19 mouse cellular contexts compared by ENCODE assay signal in genomic region chr2:57318336-57318735, GRCm38 (mm10).
DNase-seq lines count a peak whose midpoint lies in the region; ATAC-seq and TF ChIP-seq lines count a peak whose summit lies in the region.
"Had no signal": no experiment of that assay in that cellular context is flagged by ENCODE, and none has a peak within 500 bp of the region (broad histone marks: within the 10 kb centered on the region; RNA-seq: fewer than 3 reads in every experiment).

No protein-coding gene starts in this region.

- H3K27me3 ChIP-seq in forebrain, embryonic 10.5 days (ENCODE audit: poor library complexity, severe bottlenecking), result no peaks in the 10 kb centered on the region
- H3K27me3 ChIP-seq: CH12.LX, Patski had no signal

- H3K4me1 ChIP-seq in forebrain, embryonic 10.5 days, result peaks cover 8% of the 10 kb centered on the region

- H3K4me3 ChIP-seq in forebrain, embryonic 10.5 days, result no peak overlapping the region
- H3K4me3 ChIP-seq in gastrocnemius, adult 2 months, result no peak overlapping the region

- intact Hi-C loops in gastrocnemius, adult 2 months (cut with DNase I), result loop anchor here (5.0 kb wide), 1 partner anchor 201 kb away; no protein-coding TSS in a partner anchor

- H3K27ac ChIP-seq in forebrain, embryonic 10.5 days, result no peak overlapping the region
- H3K27ac ChIP-seq in gastrocnemius, adult 2 months, result no peak overlapping the region

- peak; percentile 62; the same call in 1 of the 2 replicates for ATAC-seq in erythroblast, adult 5-6 weeks (replicated peaks; ENCODE audit: low FRiP score, poor library complexity, severe bottlenecking)
- peak; percentile 67 for ATAC-seq in megakaryocyte-erythroid progenitor cell, adult 5-6 weeks (replicated peaks; ENCODE audit: low FRiP score, low TSS enrichment, poor library complexity, severe bottlenecking)
- ATAC-seq: activated CD4-positive, CD25-positive, alpha-beta regulatory T cell, adult 4 months; CD4-positive, CD25-positive, alpha-beta regulatory T cell, adult 4 months; Patski had no signal

- no peak for TF ChIP-seq CTCF in gastrocnemius, adult 2 months (IDR thresholded peaks at IDR 0.05)

- no peaks in the 10 kb centered on the region for H3K9me3 ChIP-seq in forebrain, embryonic 10.5 days
- H3K9me3 ChIP-seq: G1E had no signal

- 43% methylated on average over 3 of the region's 3 CpGs for WGBS in forebrain, embryonic 10.5 days

- no peaks in the 10 kb centered on the region for H3K36me3 ChIP-seq in forebrain, embryonic 10.5 days (replicated peaks)

- no peak for DNase-seq in forebrain, embryonic 10.5 days (ENCODE audit: extremely low spot score, low spot score)
- DNase-seq in gastrocnemius, adult 2 months, result no peak
- DNase-seq: adrenal gland, adult 2 months; adrenal gland, adult 8-10 months; adrenal gland, postnatal 10 days; adrenal gland, postnatal 14 days; adrenal gland, postnatal 25 days; adrenal gland, postnatal 36 days; B cell, adult 2 months; cerebellum, adult 11 months; cerebellum, adult 11-12 months; cerebellum, adult 18-20 months had no signal
